Mouse (Mus musculus) ZHBTc4 (cell line): ENCODE results near the gene Atg14.

Source experiments
- DNase-seq: peaks from one replicate; pipeline ENCODE4 v3.0.0-alpha.2; 2011; ENCODE audit warnings: low read depth, low spot score

Gene Atg14

GRCm38 (mm10) chr14:47506676-47507075 lies 63.8 kb downstream of the Atg14 start:
- DNase-seq: no peak

- DNase-seq: no peak
Observed at GRCm38 (mm10) chr14:47504036-47504435, 66.4 kb downstream of the Atg14 start.

- DNase-seq: no peak
Observed at GRCm38 (mm10) chr14:47498632-47499031, 71.8 kb downstream of the Atg14 start.

- DNase-seq: no peak
Observed at GRCm38 (mm10) chr14:47497166-47497565, 73.3 kb downstream of the Atg14 start.

GRCm38 (mm10) chr14:47495951-47496350 lies 74.5 kb downstream of the Atg14 start:
- no peak for DNase-seq

GRCm38 (mm10) chr14:47493592-47494361 lies 76.7 kb downstream of the Atg14 start:
- DNase-seq: no peak
